Mouse (Mus musculus): Measurements from ENCODE around the gene Ccnk.
A peak's percentile ranks its signal among the peaks of the same experiment; 100 is the strongest.

Gene Ccnk

GRCm38 (mm10) chr12:108179321-108180266 is at the start of gene Ccnk:
TSS of gene Ccnk (plus strand) at chr12:108179579.
- peak; percentile 99 to 100 for DNase-seq (ENCODE audit: low spot score in 2 of 2)

GRCm38 (mm10) chr12:108132450-108133070 is 46.8 kb upstream of the Ccnk start:
- no peak for DNase-seq (ENCODE audit: low spot score in 2 of 2)

GRCm38 (mm10) chr12:108133181-108133580 is 46.2 kb upstream of the Ccnk start:
- no peak for DNase-seq (ENCODE audit: low spot score in 2 of 2)

GRCm38 (mm10) chr12:108135610-108136208 is 43.7 kb upstream of the Ccnk start:
- no peak for DNase-seq (ENCODE audit: low spot score in 2 of 2)

- DNase-seq (ENCODE audit: low spot score in 2 of 2) = no peak
These were observed 35.5 kb upstream of the Ccnk start for GRCm38 (mm10) chr12:108143624-108144498.

- DNase-seq (ENCODE audit: low spot score in 2 of 2) = no peak
These were observed 34.2 kb upstream of the Ccnk start for GRCm38 (mm10) chr12:108145198-108145597.

GRCm38 (mm10) chr12:108149764-108150163 is 29.6 kb upstream of the Ccnk start:
- DNase-seq (ENCODE audit: low spot score in 2 of 2) = no peak

GRCm38 (mm10) chr12:108152743-108153142 is 26.6 kb upstream of the Ccnk start:
- DNase-seq (ENCODE audit: low spot score in 2 of 2) = no peak

GRCm38 (mm10) chr12:108159863-108160262 is 19.5 kb upstream of the Ccnk start:
- DNase-seq (ENCODE audit: low spot score in 2 of 2) = no peak

GRCm38 (mm10) chr12:108162036-108162435 is 17.3 kb upstream of the Ccnk start:
- peak in 1 of 2 experiments; percentile 18 for DNase-seq (ENCODE audit: low spot score in 2 of 2)

- DNase-seq (ENCODE audit: low spot score in 2 of 2) = no peak
These were observed 15.7 kb upstream of the Ccnk start for GRCm38 (mm10) chr12:108163706-108164105.

GRCm38 (mm10) chr12:108168909-108169308 is 10.5 kb upstream of the Ccnk start:
- no peak for DNase-seq (ENCODE audit: low spot score in 2 of 2)

- no peak for DNase-seq (ENCODE audit: low spot score in 2 of 2)
These were observed 8.9 kb upstream of the Ccnk start for GRCm38 (mm10) chr12:108170467-108170866.

GRCm38 (mm10) chr12:108171336-108171735 is 8.0 kb upstream of the Ccnk start:
- DNase-seq (ENCODE audit: low spot score in 2 of 2) = no peak

- DNase-seq (ENCODE audit: low spot score in 2 of 2) = no peak
These were observed 6.7 kb upstream of the Ccnk start for GRCm38 (mm10) chr12:108172639-108173038.

GRCm38 (mm10) chr12:108174606-108175505 is 4.5 kb upstream of the Ccnk start:
- no peak for DNase-seq (ENCODE audit: low spot score in 2 of 2)

GRCm38 (mm10) chr12:108176366-108176765 is 3.0 kb upstream of the Ccnk start:
- no peak for DNase-seq (ENCODE audit: low spot score in 2 of 2)

- DNase-seq (ENCODE audit: low spot score in 2 of 2) = peak; percentile 49 to 52
These were observed 791 bp upstream of the Ccnk start for GRCm38 (mm10) chr12:108178331-108179245.

- no peak for DNase-seq (ENCODE audit: low spot score in 2 of 2)
These were observed 296 bp upstream of the Ccnk start, which contains the start of gene Setd3 for GRCm38 (mm10) chr12:108179246-108179320. TSS of gene Setd3 (minus strand) at chr12:108179314.

GRCm38 (mm10) chr12:108181716-108182115 is 2.3 kb downstream of the Ccnk start:
- no peak for DNase-seq (ENCODE audit: low spot score in 2 of 2)
